Mouse (Mus musculus) MEL (cell line): ENCODE measurements around the gene Btbd17. TPM values are rescaled to one million over a fixed set of nuclear protein-coding genes. Genes with fewer than 3 reads are reported as not detected.

ENCODE experiments used
- DNase-seq: peaks from one replicate; pipeline ENCODE4 v3.0.0; 2011; ENCODE audit warnings: low read depth, low spot score
- H3K27ac ChIP-seq: 2 replicates; pipeline ENCODE4 v1.5.1; 2012; ENCODE audit warnings: low read depth, mild to moderate bottlenecking, control low read depth, low read length, moderate library complexity; ENCODE audit not compliant: control insufficient read depth
- H3K27me3 ChIP-seq, 2 experiments: fragments of 150-350 bp in 1 of 2; sonication (generic) in 1 of 2; 2 replicates each; pipeline ENCODE4 v1.6.1; 2012; ENCODE audit warnings: low read length in 2 of 2, mild to moderate bottlenecking in 2 of 2, improper control_type of control experiment in 1 of 2, moderate library complexity in 1 of 2; ENCODE audit not compliant: insufficient read depth in 2 of 2, control insufficient read depth in 1 of 2
- H3K36me3 ChIP-seq, 2 experiments: 2 replicates each; pipeline ENCODE4 v1.6.1; 2012 to 2014; ENCODE audit warnings: low read length in 2 of 2, improper control_type of control experiment in 1 of 2, inconsistent platforms in 1 of 2, mild to moderate bottlenecking in 1 of 2; ENCODE audit not compliant: insufficient read depth in 2 of 2, control insufficient read depth in 1 of 2
- H3K4me1 ChIP-seq, 2 experiments: fragments of 150-350 bp in 1 of 2; sonication (generic) in 1 of 2; 2 replicates each; pipeline ENCODE4 v1.6.1; 2012; ENCODE audit warnings: low read length in 2 of 2, improper control_type of control experiment in 1 of 2, mild to moderate bottlenecking in 1 of 2; ENCODE audit not compliant: insufficient read depth in 2 of 2, control insufficient read depth in 1 of 2
- H3K4me3 ChIP-seq, 2 experiments: fragments of 150-350 bp in 1 of 2; sonication (generic) in 1 of 2; 2 replicates each; pipeline ENCODE4 v1.5.1; 2012; ENCODE audit warnings: low read depth in 2 of 2, low read length in 2 of 2, mild to moderate bottlenecking in 2 of 2, moderate library complexity in 2 of 2, control low read depth in 1 of 2, improper control_type of control experiment in 1 of 2; ENCODE audit not compliant: control insufficient read depth in 1 of 2, insufficient read depth in 1 of 2
- H3K79me2 ChIP-seq: 2 replicates; pipeline ENCODE4 v1.6.1; 2012; ENCODE audit warnings: mild to moderate bottlenecking, low read length, moderate library complexity; ENCODE audit not compliant: control insufficient read depth, poor library complexity, insufficient read depth
- H3K9ac ChIP-seq: 2 replicates; pipeline ENCODE4 v1.6.1; 2012; ENCODE audit warnings: low read depth, mild to moderate bottlenecking, control low read depth, low read length, moderate library complexity; ENCODE audit not compliant: control insufficient read depth, poor library complexity, severe bottlenecking
- H3K9me3 ChIP-seq: fragments of 150-350 bp; sonication (generic); replicated peaks from 2 replicates; pipeline ENCODE4 v1.6.1; 2012; ENCODE audit warnings: mild to moderate bottlenecking, low read length, improper control_type of control experiment, moderate library complexity; ENCODE audit not compliant: insufficient read depth
- CHD1 ChIP-seq: IDR thresholded peaks from 2 replicates; pipeline ENCODE4 v1.6.1; 2012; ENCODE audit warnings: low read depth, mild to moderate bottlenecking, inconsistent platforms, low read length, improper control_type of control experiment
- CHD2 ChIP-seq: IDR thresholded peaks from 2 replicates; pipeline ENCODE4 v1.6.1; 2011; ENCODE audit warnings: low read length, improper control_type of control experiment
- GABPA ChIP-seq: IDR thresholded peaks from 2 replicates; pipeline ENCODE4 v1.6.1; 2012; ENCODE audit warnings: low read depth, mild to moderate bottlenecking, inconsistent platforms, low read length, improper control_type of control experiment, moderate library complexity
- GATA1 ChIP-seq: IDR thresholded peaks from 2 replicates; pipeline ENCODE4 v1.6.1; 2011; ENCODE audit warnings: low read depth, low read length, improper control_type of control experiment
- KAT2A ChIP-seq: conservative IDR thresholded peaks from 2 replicates; pipeline ENCODE4 v1.6.1; 2012; ENCODE audit warnings: low read depth, low read length, improper control_type of control experiment, inconsistent platforms
- MAFK ChIP-seq: IDR thresholded peaks from 2 replicates; pipeline ENCODE4 v1.6.1; 2011; ENCODE audit warnings: low read depth, mild to moderate bottlenecking, low read length, improper control_type of control experiment, borderline replicate concordance
- MAX ChIP-seq: IDR thresholded peaks from 2 replicates; pipeline ENCODE4 v1.6.1; 2011; ENCODE audit warnings: low read length, improper control_type of control experiment
- MAZ ChIP-seq: IDR thresholded peaks from 2 replicates; pipeline ENCODE4 v1.6.1; 2012; ENCODE audit warnings: low read depth, mild to moderate bottlenecking, inconsistent platforms, low read length, improper control_type of control experiment
- MXI1 ChIP-seq: IDR thresholded peaks from 2 replicates; pipeline ENCODE4 v1.6.1; 2011; ENCODE audit warnings: mild to moderate bottlenecking, low read depth, low read length, improper control_type of control experiment
- MYB ChIP-seq: IDR thresholded peaks from 2 replicates; pipeline ENCODE4 v1.6.1; 2011; ENCODE audit warnings: mild to moderate bottlenecking, low read depth, low read length, improper control_type of control experiment
- NELFE ChIP-seq: IDR thresholded peaks from 2 replicates; pipeline ENCODE4 v1.6.1; 2011; ENCODE audit warnings: low read depth, low read length, improper control_type of control experiment
- POLR2AphosphoS2 ChIP-seq: IDR thresholded peaks from 2 replicates; pipeline ENCODE4 v1.6.1; 2011; ENCODE audit warnings: low read length, improper control_type of control experiment
- SMC3 ChIP-seq: IDR thresholded peaks from 2 replicates; pipeline ENCODE4 v1.6.1; 2011; ENCODE audit warnings: low read depth, low read length, improper control_type of control experiment
- TBP ChIP-seq: IDR thresholded peaks from 2 replicates; pipeline ENCODE4 v1.8.0; 2011; ENCODE audit warnings: low read depth, low read length, improper control_type of control experiment
- UBTF ChIP-seq: IDR thresholded peaks from 2 replicates; pipeline ENCODE4 v1.6.1; 2012; ENCODE audit warnings: low read depth, mild to moderate bottlenecking, inconsistent platforms, low read length, improper control_type of control experiment, moderate library complexity, borderline replicate concordance; ENCODE audit not compliant: insufficient read depth
- USF2 ChIP-seq, 2 experiments: IDR thresholded peaks; 2 replicates each; pipeline ENCODE4 v1.6.1; 2011 to 2012; ENCODE audit warnings: improper control_type of control experiment in 2 of 2, low read length in 2 of 2, borderline replicate concordance in 1 of 2, inconsistent platforms in 1 of 2, low read depth in 1 of 2, mild to moderate bottlenecking in 1 of 2; ENCODE audit not compliant: insufficient read depth in 1 of 2
- ZC3H11A ChIP-seq: IDR thresholded peaks from 2 replicates; pipeline ENCODE4 v1.6.1; 2012; ENCODE audit warnings: low read depth, mild to moderate bottlenecking, inconsistent platforms, low read length, improper control_type of control experiment
- ZKSCAN1 ChIP-seq: IDR thresholded peaks from 2 replicates; pipeline ENCODE4 v1.6.1; 2012; ENCODE audit warnings: low read depth, mild to moderate bottlenecking, inconsistent platforms, low read length, improper control_type of control experiment, moderate library complexity
- ZMIZ1 ChIP-seq: IDR thresholded peaks from 2 replicates; pipeline ENCODE4 v1.6.1; 2012; ENCODE audit warnings: low read depth, mild to moderate bottlenecking, inconsistent platforms, low read length, improper control_type of control experiment, moderate library complexity
- polyA plus RNA-seq, 2 experiments: library from polyadenylated mRNA; stranded (reverse) in 1 of 2; unstranded in 1 of 2; fragments of >175 nt in 1 of 2; fragments of >200 nt in 1 of 2; gene quantifications; 2 replicates each; pipeline versions ENCODE4 v1.2.1 to v1.2.4; 2012; ENCODE audit warnings: low replicate concordance in 2 of 2, low read depth in 1 of 2; ENCODE audit not compliant: insufficient read length in 2 of 2, insufficient read depth in 1 of 2, missing spikeins in 1 of 2
- total RNA-seq: library from RNA; depleted of rRNA; stranded (reverse); fragments of 300-350 nt; gene quantifications from 2 replicates; pipeline ENCODE4 v1.2.3, GENCODE M21; 2012

Gene Btbd17
- total and polyA plus RNA-seq, 3 experiments: not detected

- Histone ChIP-seq H3K4me1 (no peaks in the 10 kb centered on the region), H3K27me3 (no peaks in the 10 kb centered on the region)
- no peak for DNase-seq
Measured at GRCm38 (mm10) chr11:114807686-114808427, 12.1 kb upstream of the Btbd17 start.

DNA sequence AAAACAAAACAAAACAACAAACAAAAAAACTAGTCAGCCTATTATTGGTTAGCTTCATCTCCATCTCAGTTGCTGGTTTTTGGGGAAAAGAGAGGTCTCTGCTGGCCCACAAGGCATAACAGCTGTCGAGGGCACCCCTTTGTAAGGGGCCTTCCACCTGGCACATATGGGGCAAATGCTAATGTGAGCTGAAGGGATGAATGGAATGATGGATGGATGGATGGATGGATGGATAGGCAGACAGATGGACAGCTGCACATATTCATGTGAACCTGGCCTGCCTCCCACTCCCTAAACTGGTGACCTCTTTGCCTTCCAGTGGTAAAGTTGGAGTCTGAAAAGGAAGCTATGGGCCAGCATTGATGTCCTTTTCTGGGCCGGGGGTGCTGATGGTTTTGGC, 11.3 kb upstream of the Btbd17 start:
- no peaks in the 10 kb centered on the region; the same call in 1 of the 2 replicates for H3K9me3 ChIP-seq
- H3K27ac ChIP-seq: no peak overlapping the region
- no peaks in the 10 kb centered on the region for H3K27me3 ChIP-seq
- no peaks in the 10 kb centered on the region for H3K4me1 ChIP-seq
- H3K4me3 ChIP-seq: no peak overlapping the region
- TF ChIP-seq MYB (no peak), CHD1 (no peak), USF2 (IDR thresholded peaks at IDR 0.05; ENCODE audit: borderline replicate concordance in 1 of 2, insufficient read depth in 1 of 2, low read depth in 1 of 2, low read length in 2 of 2) (no peak), POLR2AphosphoS2 (no peak), MAX (no peak)
- no peak overlapping the region for H3K9ac ChIP-seq
- H3K79me2 ChIP-seq: no peaks in the 10 kb centered on the region
- no peaks in the 10 kb centered on the region for H3K36me3 ChIP-seq
- no peak for DNase-seq

More at GRCm38 (mm10) chr11:114807686-114808427, 12.1 kb upstream of the Btbd17 start:
- TF ChIP-seq ZC3H11A: no peak
- TF ChIP-seq TBP: no peak
- TF ChIP-seq CHD1: no peak
- no peak for TF ChIP-seq NELFE
- TF ChIP-seq GATA1: no peak
- no peak for TF ChIP-seq POLR2AphosphoS2
- no peak for TF ChIP-seq USF2 (IDR thresholded peaks at IDR 0.05; ENCODE audit: borderline replicate concordance in 1 of 2, insufficient read depth in 1 of 2, low read depth in 1 of 2, low read length in 2 of 2)
- TF ChIP-seq MXI1: no peak
- TF ChIP-seq MAZ: no peak
- no peak for TF ChIP-seq ZMIZ1
- TF ChIP-seq ZKSCAN1: no peak
- TF ChIP-seq SMC3: no peak
- TF ChIP-seq UBTF: no peak
- no peak for TF ChIP-seq GABPA
- no peak for TF ChIP-seq CHD2
- no peak for TF ChIP-seq MAFK
- TF ChIP-seq KAT2A: no peak
- H3K9ac ChIP-seq: no peak overlapping the region
- H3K4me3 ChIP-seq: no peak overlapping the region
- no peaks in the 10 kb centered on the region for H3K79me2 ChIP-seq
- H3K36me3 ChIP-seq: no peaks in the 10 kb centered on the region
- no peak overlapping the region for H3K27ac ChIP-seq
- H3K9me3 ChIP-seq: no peaks in the 10 kb centered on the region
